Mouse (Mus musculus): ENCODE data around the gene Aqp1.

The Aqp1 gene

DNA sequence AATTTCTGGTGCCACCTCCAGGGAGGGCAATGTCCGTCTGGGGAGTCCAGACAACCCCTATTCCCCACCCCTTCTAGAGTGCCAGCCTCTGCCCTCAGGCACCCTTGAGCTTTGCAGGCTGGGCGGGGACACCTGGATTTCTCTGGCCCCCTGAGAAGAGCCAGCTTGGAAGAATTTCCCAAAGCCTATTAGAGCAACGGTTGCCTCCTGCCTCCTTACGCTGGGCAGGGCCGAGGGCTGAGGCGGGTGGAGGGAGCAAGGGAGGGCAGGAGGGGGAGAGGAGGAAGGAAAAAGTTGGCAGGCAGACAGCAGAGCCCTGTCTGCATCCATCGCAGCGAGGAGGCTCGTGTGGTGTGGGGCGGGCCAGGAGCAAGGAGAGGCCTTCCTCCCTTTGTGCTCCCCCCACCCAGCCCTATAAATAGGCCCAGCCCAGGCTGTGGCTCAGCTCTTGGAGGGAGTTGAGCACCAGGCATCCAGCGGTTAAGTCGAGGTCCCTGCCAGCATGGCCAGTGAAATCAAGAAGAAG, at the start of gene Aqp1:
Gene Aqp1 (plus strand): TSS at position 444 of the 526 bp plus-strand sequence.
- DNase-seq (ENCODE audit: low spot score in 2 of 2): no peak

GRCm38 (mm10) chr6:55288007-55288602, 48.1 kb upstream of the Aqp1 start:
- no peak for DNase-seq (ENCODE audit: low spot score in 2 of 2)

DNA sequence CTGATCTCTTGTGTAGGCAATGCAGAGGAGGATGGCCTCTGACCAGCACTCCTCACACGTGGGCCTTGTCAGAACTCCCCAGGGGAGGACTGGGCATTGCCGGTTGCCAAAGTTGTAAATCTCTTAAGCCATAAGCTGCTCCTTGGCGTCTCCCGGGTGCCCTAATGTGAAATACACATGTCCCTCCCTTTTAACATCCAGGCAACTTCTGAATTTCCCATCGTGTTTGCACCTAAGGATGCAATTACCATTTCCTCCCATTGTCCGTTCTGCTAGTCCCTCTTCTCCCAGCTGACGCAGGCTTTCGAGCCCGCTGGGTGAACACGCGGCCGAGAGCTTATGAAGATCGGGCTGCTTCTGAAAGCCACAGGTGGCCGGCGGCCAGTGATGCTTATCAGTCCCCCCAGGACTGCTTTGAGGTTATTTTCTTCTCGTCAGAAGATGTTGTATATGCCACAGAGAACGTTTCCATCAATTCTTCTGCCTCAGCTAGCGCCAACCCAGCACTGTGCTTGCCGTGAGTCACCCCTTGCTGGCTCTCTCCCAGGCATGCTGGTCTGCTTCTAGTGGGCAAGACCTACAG, 41.6 kb upstream of the Aqp1 start:
- no peak for DNase-seq (ENCODE audit: low spot score in 2 of 2)

DNA sequence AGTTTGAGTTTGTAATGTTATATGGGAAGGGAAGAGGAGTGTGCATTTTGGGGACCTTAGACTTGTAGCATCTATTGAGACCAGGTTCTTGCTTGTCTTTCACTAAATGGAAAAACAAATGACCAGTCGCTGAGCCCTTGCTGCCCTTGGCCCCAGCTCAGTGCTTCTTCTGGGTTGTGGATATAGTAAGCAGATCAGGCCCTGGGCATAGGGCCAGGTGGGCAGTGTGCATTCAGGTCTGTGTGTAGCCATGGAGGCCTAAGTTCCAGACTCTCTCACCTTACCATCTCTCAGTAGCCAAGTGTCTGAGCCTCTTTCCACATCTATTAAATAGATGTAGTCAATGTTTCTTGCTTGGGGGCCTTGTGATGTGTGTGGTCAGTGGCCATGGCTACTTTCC, 40.9 kb upstream of the Aqp1 start:
- DNase-seq (ENCODE audit: low spot score in 2 of 2): no peak

DNA sequence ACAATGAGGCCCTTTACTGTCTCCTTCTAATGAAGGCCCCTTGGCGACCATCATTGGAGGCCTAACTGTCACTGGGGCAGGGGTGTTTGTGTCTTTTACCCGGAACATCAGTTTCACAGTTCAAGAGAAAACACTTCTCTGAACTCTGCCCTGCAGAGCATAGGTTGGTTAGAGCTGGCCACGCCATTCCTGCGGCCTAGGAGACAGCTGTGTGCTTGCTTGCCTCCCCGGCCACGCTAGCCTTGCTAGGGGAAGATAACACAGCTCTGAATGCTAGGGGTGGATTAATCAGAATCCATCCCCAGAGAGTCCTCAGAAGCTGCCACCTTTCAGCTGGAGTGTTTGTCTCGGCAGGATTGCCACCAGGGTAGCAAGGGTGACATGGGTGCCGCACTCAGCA, 36.8 kb upstream of the Aqp1 start:
- DNase-seq (ENCODE audit: low spot score in 2 of 2): no peak

DNA sequence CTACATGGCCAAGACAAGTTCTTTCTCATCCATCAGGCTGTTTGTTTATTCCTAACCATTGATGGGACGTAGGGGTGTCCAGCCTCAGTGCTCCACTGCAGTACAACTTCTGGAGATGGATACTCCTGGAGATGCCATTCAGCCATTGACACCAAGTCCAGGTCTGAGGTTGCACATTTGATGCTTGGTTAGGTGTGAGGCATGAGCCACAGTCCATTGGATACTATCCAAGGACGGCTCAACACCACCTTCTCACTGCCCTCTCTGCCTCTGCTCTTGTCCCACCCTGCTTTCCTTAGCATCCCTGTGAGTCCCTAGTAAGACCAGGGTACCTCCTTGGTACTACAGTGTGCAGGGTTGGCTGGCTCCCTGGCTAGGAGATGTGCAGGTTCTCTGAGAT, 36.3 kb upstream of the Aqp1 start:
- no peak for DNase-seq (ENCODE audit: low spot score in 2 of 2)

DNA sequence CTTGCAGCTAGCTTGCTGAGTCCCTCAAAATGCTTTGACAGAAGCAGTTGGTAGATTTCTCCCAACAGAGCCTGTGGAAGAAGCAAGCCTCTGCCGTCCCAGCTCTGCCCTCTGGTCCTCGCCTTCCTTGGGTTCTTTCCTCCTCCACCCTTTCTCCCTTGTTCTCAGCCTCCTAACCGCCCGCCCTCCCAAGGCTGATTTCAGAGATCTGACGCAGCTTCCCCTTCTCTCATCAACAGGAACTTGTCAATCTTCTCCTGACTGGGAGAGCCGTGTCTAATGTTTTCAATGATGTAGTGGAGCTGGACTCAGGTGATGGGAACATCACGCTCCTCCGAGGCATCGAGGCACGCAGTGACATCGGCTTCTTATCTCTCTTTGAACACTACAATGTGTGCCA, 35.5 kb upstream of the Aqp1 start:
- DNase-seq (ENCODE audit: low spot score in 2 of 2): no peak

- DNase-seq (ENCODE audit: low spot score in 2 of 2): no peak
Observed at GRCm38 (mm10) chr6:55310179-55310578, 26.1 kb upstream of the Aqp1 start.

DNA sequence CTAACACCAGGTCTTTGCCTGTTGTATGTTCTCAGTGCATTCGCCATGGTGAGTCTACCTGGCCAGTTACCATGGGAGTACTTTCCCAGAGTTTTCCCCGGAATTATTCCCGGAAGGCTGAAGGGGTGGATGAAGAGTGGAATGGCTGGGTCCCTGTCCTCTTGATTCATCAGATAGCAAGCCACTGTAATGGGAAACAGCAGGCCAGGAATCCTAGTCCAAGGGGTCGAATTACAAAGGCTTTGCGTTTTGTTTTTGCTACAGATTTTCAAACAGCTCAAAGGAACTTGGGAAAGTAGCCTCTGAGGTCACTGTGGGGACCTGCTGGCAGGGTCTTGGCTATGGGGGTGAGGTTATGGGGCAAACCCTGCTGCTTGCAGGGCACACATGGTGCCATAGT, 24.3 kb upstream of the Aqp1 start:
- DNase-seq (ENCODE audit: low spot score in 2 of 2): no peak

GRCm38 (mm10) chr6:55313893-55314292, 22.3 kb upstream of the Aqp1 start:
- no peak for DNase-seq (ENCODE audit: low spot score in 2 of 2)

- peak in 1 of 2 experiments; percentile 25 for DNase-seq (ENCODE audit: low spot score in 2 of 2)
Observed at GRCm38 (mm10) chr6:55314628-55315027, 21.6 kb upstream of the Aqp1 start.

DNA sequence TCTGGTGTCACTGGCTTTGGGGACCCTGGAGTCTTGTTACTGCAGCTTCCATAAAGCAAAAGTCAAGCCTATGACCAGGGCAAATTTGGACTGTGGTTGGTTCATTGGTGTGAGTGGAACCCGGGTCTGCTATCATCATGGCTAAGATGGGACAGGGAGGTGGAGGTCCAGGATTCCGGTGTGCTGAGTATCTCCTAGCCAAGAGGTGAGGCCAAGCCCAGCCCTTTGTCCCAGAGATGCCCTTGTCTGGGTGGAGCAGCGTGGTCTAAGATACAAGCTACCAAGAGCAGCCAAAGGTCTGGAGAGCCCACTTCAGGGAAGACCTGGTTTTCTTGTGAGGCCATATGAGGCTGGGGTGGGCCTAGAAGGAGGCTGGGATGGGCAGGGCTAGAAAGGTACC, 17.6 kb upstream of the Aqp1 start:
- DNase-seq (ENCODE audit: low spot score in 2 of 2): no peak

DNA sequence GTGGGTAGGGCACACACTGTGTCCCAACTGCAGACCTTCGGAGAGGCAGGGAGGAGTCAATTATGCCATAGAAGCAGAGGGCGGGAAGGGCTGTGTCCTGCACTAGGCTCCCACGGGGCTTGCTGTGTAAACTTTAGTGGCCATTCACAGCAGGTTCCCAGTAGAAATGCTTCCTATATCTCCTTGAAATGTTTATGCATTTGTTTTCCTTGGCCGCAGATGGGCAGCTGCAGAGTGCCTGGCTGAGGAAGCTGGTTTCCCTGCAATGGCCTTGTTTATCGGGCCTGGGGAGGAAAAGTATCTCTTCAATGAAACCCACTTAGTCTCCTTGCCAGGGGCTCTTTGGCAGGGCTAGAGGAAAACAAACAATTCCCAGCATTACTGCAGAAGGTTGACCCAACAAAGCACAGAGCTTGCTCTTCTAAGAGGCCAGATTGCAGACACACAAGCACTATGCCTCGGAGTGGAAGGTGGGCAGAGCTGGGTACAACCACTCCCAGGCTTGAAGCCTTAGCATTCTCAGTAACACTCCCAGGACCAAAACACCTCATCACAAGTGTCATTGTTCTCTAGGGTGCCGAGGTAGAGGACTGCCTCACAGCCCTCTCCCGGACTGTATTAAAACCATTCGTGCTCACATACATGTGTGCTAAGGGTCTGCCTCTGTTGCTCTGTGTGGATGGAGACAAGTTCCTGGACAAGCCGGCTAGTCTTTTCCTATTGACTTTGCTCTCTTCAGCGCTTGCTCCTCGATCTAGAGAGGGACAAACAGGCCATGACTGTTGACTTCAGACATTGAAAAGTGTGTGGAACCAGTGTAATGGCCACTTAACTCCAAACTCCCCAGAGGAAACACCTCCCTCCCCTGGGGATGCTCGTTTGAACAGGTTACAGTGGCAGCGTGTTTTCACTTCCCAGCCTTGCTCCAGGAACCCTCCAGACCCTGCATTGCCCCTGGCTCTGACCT, 16.4 kb upstream of the Aqp1 start:
- no peak for DNase-seq (ENCODE audit: low spot score in 2 of 2)

GRCm38 (mm10) chr6:55320894-55321293, 15.3 kb upstream of the Aqp1 start:
- DNase-seq (ENCODE audit: low spot score in 2 of 2): no peak

DNA sequence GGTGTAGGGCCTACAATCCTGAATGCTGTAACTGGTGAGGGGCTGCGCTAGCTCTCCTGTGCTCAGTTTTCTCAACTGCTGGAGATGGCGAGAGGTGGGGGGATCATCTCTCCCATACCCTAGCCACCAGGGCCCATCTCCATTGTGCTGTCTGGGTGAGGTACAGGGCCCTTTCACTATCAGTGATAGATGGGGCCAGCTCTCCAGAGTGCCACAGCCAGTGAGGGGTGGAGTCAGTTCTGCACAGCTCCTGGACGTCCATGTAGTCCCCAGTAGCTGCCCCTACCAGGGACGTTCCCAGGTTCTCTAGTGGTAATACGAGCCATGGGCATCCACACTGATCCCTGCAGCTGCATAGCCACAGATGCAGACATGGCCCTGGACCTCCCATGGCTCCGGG, 14.7 kb upstream of the Aqp1 start:
- no peak for DNase-seq (ENCODE audit: low spot score in 2 of 2)

- no peak for DNase-seq (ENCODE audit: low spot score in 2 of 2)
Observed at GRCm38 (mm10) chr6:55322980-55323379, 13.3 kb upstream of the Aqp1 start.

GRCm38 (mm10) chr6:55323908-55324634, 12.2 kb upstream of the Aqp1 start:
- DNase-seq (ENCODE audit: low spot score in 2 of 2): no peak

GRCm38 (mm10) chr6:55324785-55325184, 11.4 kb upstream of the Aqp1 start:
- DNase-seq (ENCODE audit: low spot score in 2 of 2): no peak

DNA sequence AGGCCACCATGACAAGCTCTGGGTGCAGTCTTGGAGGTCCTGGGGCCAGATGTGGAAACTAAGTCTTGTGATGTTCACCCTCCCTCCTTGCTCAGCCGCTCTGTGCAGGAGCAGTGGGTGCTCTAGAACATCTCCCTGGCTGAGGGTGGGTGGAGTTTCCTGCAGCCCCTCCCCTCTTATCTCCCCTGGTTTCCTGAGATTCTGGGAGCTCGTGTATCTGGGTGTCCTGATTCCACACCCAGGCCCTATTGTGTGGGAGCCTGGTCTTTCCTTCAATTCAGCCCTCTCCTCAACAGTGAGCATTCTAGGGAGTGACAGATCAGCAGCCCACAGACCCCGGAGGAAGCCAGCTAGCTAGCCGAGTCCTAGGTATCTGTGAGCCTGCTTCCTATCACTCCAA, 9.9 kb upstream of the Aqp1 start:
- no peak for DNase-seq (ENCODE audit: low spot score in 2 of 2)

GRCm38 (mm10) chr6:55327326-55327725, 8.9 kb upstream of the Aqp1 start:
- no peak for DNase-seq (ENCODE audit: low spot score in 2 of 2)

DNA sequence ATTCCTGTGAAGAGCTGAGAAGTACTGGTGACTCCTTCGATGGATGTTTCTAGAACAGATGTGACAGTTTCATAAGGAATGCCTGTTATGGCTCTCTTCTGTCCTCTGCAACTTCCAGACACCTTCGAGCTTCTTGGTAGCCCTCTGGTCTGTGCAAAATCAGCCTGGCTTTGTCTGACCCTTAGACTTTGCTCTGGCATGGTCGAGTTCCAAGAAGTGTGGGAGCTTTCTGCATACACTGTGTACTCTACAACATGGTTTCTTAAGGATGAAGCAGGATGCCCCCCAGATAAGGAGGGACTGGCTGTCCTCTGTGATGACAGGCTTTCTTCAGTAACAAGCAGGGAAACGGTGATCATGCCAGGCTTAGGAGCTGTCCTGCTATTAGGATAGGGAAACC, 8.1 kb upstream of the Aqp1 start:
- DNase-seq (ENCODE audit: low spot score in 2 of 2): no peak

DNA sequence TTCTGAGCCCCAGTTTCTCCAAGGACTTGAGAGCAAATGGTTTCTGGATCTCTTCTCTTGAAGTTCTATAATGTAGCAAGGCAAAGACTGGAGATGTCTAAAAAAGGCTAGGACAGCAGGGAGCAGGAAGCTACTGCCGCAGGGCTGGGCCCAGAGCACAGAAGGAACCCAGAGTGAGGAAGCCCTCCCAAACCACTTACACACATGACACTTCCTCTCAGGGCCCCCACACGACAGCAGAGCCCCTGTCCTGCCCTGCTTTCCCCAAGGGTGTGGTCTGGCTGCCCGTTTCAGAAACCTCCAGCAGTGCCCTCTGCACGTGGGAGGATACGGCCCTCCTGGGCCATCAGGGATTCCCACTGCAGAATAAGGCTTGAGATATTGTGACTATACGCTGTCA, 4.9 kb upstream of the Aqp1 start:
- no peak for DNase-seq (ENCODE audit: low spot score in 2 of 2)
